Mouse (Mus musculus) layer of hippocampus, adult 2 months (tissue): Measurements from ENCODE around the gene Immp2l. TPM values are rescaled to one million over a fixed set of nuclear protein-coding genes. Genes with fewer than 3 reads are reported as not detected.

Source experiments
- DNase-seq, 2 experiments: peaks; one replicate each; pipeline ENCODE4 v3.0.0; 2022; ENCODE audit warnings: low spot score in 2 of 2
- H3K27ac ChIP-seq: fragments of 200-600 bp; 2 replicates; pipeline ENCODE4 v1.8.1; 2022
- H3K4me3 ChIP-seq: fragments of 200-600 bp; 2 replicates; pipeline ENCODE4 v1.8.1; 2022; ENCODE audit warnings: mild to moderate bottlenecking
- CTCF ChIP-seq: fragments of 200-600 bp; conservative IDR thresholded peaks from 2 replicates; pipeline ENCODE4 v1.8.1; 2022; ENCODE audit warnings: antibody characterized with exemption, mild to moderate bottlenecking, moderate library complexity
- total RNA-seq, 2 experiments: library from RNA; stranded (reverse); gene quantifications; 2 replicates each; pipeline ENCODE4 v1.2.3; 2021

Immp2l gene
- total RNA-seq, 2 experiments from 2014 or later, result 6.9 to 15.1 TPM

DNA sequence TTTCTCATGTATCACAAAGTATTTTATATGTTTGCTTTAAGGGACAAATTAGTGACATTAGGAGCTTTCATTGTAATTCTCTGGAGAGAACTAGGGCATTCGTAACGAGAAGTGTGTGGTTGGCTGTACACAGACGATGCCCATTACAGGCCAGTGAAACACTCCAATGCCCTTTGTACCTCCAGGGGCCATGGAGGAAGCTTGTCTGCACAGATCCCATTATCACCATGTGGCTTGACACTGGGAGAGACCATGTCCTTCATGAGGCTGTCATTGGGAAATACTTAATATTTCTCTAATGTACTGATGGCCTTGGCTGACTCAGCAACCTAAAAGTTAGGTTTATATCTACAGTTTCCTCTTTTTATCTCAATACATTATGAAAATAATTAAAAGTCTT lies 111.0 kb downstream of the Immp2l start:
- Histone ChIP-seq H3K4me3 (no peak overlapping the region), H3K27ac (no peak overlapping the region)
- no peak for DNase-seq
- TF ChIP-seq CTCF, result no peak

DNA sequence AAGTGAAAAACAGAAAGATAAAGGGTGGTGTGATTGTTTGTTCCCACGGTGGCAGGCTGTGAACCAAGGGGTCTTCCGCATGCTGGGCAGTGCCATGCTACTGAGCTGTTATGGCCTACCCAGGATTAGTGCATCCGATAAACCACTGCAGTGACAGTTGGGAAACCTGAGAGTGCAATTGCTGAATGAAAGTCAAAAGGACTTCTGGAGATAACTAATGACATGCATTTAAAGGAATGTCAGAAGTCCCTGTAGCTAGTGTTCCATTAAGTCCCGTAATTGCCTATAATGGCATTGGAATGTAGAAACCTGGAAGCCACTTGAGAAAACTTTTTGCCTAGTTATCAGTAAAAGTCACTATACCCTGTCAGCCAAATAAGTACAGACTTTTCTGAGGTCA lies 135.7 kb downstream of the Immp2l start:
- no peak for TF ChIP-seq CTCF
- DNase-seq, result no peak
- Histone ChIP-seq H3K27ac (no peak overlapping the region), H3K4me3 (no peak overlapping the region)

DNA sequence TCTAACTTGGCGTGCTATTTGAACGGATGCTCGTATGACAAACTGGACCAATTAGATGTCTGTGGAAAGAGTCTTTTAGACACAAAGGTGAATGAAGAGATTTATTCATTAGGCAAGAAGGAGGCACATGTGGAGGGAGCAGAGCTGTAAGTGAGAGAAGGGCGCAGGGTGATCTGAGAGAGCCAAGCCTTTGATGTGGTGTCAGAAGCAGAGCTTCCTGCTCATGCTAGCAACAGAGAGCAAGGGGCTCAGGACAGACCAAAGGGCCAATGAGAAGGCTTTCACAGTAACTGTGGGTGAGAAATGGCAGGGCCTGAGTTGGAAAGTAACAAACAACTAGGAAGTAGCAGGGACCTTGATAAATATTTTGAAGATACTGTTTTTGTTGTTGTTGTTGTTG lies 143.9 kb downstream of the Immp2l start:
- Histone ChIP-seq H3K4me3 (no peak overlapping the region), H3K27ac (no peak overlapping the region)
- TF ChIP-seq CTCF, result no peak
- no peak for DNase-seq

DNA sequence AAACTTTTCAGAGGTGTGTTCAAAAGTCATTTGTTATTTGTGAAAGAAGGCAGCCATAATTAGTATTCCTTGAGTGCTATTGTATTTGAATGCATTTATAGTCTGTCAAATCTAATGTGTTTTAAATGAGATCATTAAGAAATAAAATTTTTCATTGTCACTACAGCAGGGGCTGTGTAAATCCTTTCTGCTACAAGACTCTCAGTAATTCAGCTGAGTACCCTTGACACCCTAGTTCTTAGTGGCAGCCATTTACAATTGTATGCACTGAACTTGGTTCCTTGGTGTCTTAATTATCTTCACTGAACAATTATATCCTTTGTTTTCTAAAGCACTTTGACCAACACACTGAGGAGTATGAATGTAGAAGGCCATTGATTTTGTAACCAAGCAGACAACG lies 146.2 kb downstream of the Immp2l start:
- Histone ChIP-seq H3K27ac (no peak overlapping the region), H3K4me3 (no peak overlapping the region)
- no peak for DNase-seq
- TF ChIP-seq CTCF, result no peak

DNA sequence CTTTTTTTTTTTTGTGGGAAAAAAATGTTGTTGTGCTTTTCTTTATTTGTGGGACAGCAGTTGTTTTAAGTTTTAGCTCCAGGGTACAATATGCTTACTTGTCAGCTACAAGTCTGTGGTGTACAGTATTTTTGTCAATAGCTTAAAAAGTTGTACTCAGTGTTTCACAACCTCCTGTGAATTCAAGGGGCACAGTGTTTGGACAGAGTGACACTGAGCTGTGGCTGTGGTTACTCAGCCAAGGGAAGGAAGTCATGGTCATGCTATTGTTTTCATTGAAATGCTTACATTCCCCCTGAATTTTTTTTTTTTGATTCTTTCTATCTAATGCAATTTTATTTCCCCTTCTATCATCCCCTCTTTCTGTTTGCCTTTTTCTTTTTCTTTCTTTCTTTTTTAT lies 159.0 kb downstream of the Immp2l start:
- Histone ChIP-seq H3K27ac (no peak overlapping the region), H3K4me3 (no peak overlapping the region)
- DNase-seq, result no peak
- TF ChIP-seq CTCF, result no peak

DNA sequence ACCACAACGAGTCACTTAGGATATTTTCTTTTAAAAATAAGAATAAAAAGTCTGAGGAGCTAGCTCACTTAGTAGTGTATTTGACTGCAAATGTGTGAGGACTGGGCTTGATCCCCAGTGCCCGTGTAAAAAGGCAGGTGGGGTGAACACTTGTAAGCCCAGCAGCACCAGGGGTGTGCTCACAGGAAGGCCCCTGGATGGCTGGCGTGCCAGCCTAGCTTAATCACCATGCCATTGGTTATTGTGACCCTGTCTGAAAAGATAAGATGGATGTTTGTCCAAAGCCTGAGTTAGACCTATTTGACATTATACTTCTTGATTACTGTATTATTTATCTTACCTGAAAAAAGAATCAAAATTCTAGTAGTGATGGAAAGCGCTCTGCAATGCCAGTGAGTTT lies 161.2 kb downstream of the Immp2l start:
- no peak for TF ChIP-seq CTCF
- DNase-seq, result no peak
- Histone ChIP-seq H3K4me3 (no peak overlapping the region), H3K27ac (no peak overlapping the region)

DNA sequence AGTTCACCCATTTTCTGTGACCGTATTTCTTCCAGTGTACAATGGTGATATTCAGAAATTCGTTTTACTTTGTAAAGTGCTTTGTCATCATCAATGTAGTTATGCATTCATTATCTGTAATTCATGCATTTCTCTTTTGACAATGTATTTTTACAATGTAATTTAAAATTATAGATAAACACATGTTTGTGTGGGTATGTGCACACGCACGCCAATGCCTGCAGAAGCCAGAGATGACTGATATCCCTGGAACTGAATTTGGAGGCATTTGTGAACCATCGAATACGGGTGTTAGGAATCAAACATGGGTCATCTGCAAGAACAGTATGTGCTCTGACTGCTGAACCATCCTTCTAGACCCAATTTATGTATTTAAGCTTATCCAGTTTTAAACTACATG lies 161.6 kb downstream of the Immp2l start:
- Histone ChIP-seq H3K4me3 (no peak overlapping the region), H3K27ac (no peak overlapping the region)
- no peak for DNase-seq
- TF ChIP-seq CTCF, result no peak

DNA sequence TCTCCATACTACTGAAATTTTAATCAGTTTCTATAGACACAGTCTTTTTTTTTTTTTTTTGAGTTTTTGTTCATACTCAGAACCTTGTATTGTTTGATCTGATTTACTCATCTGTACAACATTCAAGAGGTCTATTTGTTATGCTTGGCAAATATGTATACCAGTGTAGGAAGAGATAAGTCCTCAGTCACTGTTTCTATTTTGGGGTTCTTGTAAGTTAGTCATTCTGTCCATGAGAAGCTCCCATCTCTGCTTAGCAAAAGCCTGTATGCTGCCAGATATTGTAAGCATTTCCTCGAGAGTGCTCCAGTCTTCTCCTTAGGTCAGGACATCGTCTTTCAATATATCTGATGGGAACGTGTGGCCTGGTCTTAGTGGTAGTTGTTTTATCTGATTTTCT lies 168.9 kb downstream of the Immp2l start:
- no peak overlapping the region for H3K4me3 ChIP-seq
- no peak for TF ChIP-seq CTCF
- DNase-seq, result no peak
- no peak overlapping the region for H3K27ac ChIP-seq

DNA sequence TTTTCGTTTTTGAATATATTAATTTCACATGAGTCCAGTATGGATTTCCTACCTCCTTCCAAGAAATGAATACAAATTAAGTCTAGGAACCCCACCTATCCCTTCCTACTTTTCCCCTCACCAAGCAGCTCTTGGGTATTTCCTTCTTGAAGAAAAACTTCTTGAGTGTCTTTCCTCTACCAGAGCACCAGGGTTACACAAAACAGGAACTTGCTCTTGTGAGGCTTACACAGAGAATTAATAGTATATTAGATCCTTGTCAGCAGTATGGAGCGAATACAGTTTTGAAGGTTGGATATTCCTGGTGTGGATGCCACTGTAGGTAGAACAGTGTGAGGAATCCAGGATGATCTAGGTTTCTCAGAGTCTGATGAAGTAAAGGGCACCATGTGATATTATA lies 172.5 kb downstream of the Immp2l start:
- no peak for DNase-seq
- H3K4me3 ChIP-seq, result no peak overlapping the region
- H3K27ac ChIP-seq, result no peak overlapping the region
- no peak for TF ChIP-seq CTCF

DNA sequence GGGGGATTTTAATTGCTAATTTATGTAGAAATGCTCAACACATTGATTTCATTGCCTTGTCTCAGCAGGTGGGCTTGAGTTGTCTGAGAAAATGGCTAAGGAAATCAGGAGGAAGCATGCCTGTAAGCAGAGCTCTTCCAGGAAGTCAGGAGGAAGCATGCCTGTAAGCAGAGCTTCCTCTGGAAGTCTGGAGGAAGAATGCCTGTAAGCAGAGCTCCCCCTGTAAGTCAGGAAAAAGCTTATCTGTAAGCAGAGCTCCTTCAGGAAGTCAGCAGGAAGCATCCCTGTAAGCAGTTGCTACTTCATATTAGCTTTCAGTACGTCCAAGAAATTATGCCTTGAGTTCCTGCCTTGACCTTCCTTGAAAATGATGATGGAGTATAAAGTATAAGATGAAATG lies 191.3 kb downstream of the Immp2l start:
- TF ChIP-seq CTCF, result no peak
- DNase-seq, result no peak
- Histone ChIP-seq H3K27ac (no peak overlapping the region), H3K4me3 (no peak overlapping the region)

DNA sequence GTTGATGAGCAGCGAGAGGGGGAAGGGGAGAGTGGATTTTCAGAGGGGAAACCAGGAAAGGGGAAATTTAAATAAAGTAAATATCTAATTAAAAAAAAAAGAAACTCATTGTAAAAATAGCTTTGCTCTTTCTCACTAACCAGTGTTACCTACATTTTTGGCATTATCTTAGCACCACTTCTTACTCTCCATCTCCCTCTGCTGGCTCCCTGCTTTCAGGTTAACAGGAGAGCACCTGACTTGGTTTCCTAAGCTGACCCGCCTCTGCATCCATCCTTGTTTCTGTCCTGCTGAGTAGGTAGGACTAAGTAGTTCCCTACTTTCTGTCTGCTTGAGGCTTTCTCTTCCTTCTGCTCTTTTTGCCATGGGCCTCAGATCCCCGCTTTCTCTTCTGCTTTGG lies 198.0 kb downstream of the Immp2l start:
- DNase-seq, result no peak
- TF ChIP-seq CTCF, result peak; percentile 64

DNA sequence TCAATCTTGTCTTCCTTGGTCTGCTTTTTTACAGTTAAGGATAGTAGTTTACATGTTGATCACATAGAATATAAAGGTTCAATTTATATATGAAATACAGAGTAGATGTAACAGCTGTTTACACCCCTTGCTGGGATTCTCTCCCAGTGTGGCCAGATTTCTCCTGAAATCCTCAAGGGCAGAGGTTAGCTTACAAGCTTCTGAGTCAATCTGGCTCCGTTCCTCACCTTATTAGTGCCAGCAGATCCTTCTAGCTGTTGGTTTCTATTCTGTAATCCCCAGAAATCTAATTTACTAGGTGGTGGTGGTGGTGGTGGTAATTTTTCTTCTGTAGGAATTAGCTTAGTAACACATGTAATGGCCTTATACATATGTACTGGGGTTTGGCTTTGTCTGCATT lies 199.8 kb downstream of the Immp2l start:
- DNase-seq, result no peak
- H3K4me3 ChIP-seq, result no peak overlapping the region
- H3K27ac ChIP-seq, result no peak overlapping the region
- no peak for TF ChIP-seq CTCF

More for the DNA sequence above, 198.0 kb downstream of the Immp2l start:
- no peak overlapping the region for H3K27ac ChIP-seq
- H3K4me3 ChIP-seq, result no peak overlapping the region

DNA sequence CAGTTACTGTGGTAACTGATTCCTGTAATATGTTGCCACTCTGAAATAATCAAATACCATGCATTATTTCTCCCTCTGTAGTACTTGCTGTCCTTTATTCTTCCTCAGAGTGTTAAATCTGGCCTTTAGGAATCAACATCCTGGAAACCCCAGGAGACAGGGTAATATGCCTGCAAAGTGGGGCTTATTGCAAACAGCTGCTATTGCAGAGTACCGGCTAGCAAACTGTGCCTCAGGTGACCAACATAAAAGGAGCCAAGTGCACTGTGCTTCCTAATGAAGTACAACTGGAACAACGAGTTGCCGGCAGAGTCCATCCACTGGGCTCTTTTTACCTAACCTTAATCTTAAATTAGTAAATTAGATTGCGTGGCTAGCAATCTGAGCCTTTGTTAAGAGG lies 200.6 kb downstream of the Immp2l start:
- no peak for DNase-seq
- no peak overlapping the region for H3K4me3 ChIP-seq
- no peak for TF ChIP-seq CTCF
- H3K27ac ChIP-seq, result no peak overlapping the region

DNA sequence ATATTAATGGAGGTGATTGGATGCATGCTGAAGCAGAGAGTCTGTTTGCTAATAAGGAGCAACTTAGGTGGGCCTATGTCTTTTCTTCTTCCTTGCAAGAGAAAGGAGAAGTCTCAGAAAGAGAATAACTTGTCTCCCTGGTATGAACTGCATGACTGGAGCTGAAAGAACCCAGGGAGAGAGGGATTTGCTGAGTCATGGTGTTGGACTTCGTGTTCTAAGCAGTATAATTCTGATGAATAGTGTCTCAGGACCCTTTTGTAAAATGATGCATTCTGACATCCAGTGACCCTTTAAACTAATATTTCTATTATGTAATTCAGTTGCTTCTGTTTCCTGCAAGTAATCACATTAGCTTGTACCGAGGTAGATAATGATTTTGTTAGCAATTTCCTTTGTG lies 208.1 kb downstream of the Immp2l start:
- no peak overlapping the region for H3K4me3 ChIP-seq
- DNase-seq, result no peak
- peak overlapping the region; percentile 68 for H3K27ac ChIP-seq
- TF ChIP-seq CTCF, result no peak

DNA sequence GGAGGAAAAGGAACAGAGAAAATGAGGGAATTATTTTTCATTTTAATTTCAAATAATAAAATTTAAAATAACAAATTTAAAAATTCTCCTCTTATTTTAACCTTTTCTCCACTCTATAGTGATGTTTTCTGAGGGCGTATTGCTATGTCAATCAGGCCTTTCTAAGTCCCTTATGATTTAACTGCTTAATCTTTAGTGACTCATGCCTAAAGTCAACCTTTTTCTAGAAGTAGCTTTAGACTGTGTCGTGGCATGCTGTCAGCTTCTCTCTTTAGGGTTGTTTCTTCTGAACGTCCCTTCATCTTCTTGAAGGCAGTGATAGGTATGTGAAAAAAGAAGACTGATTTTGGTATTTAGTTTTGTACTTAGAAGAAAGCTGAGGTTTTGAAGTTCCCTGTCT lies 214.0 kb downstream of the Immp2l start:
- no peak for TF ChIP-seq CTCF

More for the DNA sequence above, 214.0 kb downstream of the Immp2l start:
- Histone ChIP-seq H3K27ac (no peak overlapping the region), H3K4me3 (no peak overlapping the region)
- no peak for DNase-seq
